Mouse (Mus musculus): ENCODE data around the gene Sppl2b. TPM values are rescaled to one million over a fixed set of nuclear protein-coding genes. Genes with fewer than 3 reads are reported as not detected.

The Sppl2b gene
- polyA plus RNA-seq, 1 experiment, result 72.2 TPM

GRCm38 (mm10) chr10:80845055-80845693 is 9.9 kb upstream of the Sppl2b start:
- no peak for DNase-seq (ENCODE audit: extremely low spot score in 1 of 2, low spot score in 1 of 2)

DNA sequence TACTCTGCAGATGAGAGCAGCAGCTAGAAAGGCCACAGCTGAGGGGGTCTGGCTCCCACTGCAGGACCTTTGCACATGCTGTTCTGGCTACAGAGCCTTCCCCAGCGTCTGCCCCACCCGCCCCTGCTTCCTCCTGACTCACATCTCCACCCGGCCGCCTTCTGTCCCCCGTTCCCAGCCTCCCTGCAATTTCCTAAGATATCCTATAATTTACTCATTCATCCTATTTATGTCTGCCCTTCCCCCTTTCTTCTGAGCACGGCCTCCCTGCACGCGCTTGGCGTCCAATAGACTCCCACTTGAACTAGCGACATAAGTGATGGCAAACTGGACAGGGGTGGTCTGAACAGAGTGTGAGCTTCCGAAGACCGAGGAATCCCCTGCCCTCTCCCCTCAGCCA is 9.3 kb upstream of the Sppl2b start:
- DNase-seq (ENCODE audit: extremely low spot score in 1 of 2, low spot score in 1 of 2), result peak; percentile 55 to 78

GRCm38 (mm10) chr10:80848571-80848970 is 6.5 kb upstream of the Sppl2b start:
- DNase-seq (ENCODE audit: extremely low spot score in 1 of 2, low spot score in 1 of 2), result no peak

- DNase-seq (ENCODE audit: extremely low spot score in 1 of 2, low spot score in 1 of 2), result no peak
These were observed 636 bp downstream of the Sppl2b start for GRCm38 (mm10) chr10:80855749-80856073.

- DNase-seq (ENCODE audit: extremely low spot score in 1 of 2, low spot score in 1 of 2), result no peak
These were observed 1.2 kb downstream of the Sppl2b start for GRCm38 (mm10) chr10:80856267-80856666.

GRCm38 (mm10) chr10:80856908-80857307 is 1.8 kb downstream of the Sppl2b start:
- no peak for DNase-seq (ENCODE audit: extremely low spot score in 1 of 2, low spot score in 1 of 2)

- peak in 1 of 2 experiments; percentile 41 for DNase-seq (ENCODE audit: extremely low spot score in 1 of 2, low spot score in 1 of 2)
These were observed 2.3 kb downstream of the Sppl2b start for GRCm38 (mm10) chr10:80857386-80857785.

- DNase-seq (ENCODE audit: extremely low spot score in 1 of 2, low spot score in 1 of 2), result no peak
These were observed 2.8 kb downstream of the Sppl2b start for GRCm38 (mm10) chr10:80857848-80858247.

- no peak for DNase-seq (ENCODE audit: extremely low spot score in 1 of 2, low spot score in 1 of 2)
These were observed 3.4 kb downstream of the Sppl2b start for GRCm38 (mm10) chr10:80858350-80858935.

- no peak for DNase-seq (ENCODE audit: extremely low spot score in 1 of 2, low spot score in 1 of 2)
These were observed 7.2 kb downstream of the Sppl2b start for GRCm38 (mm10) chr10:80862305-80862704.

DNA sequence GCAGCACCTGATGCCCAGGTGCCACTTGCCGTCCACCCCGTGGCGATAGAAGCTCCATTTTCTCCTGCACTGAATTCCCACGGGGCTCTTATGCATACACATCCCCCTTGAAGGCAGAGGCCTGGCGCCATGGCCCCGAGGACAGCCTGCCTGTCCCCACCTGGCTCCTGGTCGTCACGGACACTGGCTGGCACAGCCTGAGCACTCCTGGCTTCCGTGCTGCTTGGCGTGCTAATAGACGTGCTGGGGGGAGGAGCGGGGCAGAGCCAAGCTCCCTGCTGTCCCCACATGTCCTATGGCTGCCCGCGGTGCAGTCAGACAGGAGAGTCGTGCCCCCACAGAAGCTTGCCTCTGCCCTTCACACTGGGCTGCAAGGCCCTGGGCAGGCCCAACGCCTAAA is 9.4 kb downstream of the Sppl2b start:
- DNase-seq (ENCODE audit: extremely low spot score in 1 of 2, low spot score in 1 of 2), result no peak

- DNase-seq (ENCODE audit: extremely low spot score in 1 of 2, low spot score in 1 of 2), result no peak
These were observed 15.9 kb downstream of the Sppl2b start for GRCm38 (mm10) chr10:80870993-80871392.

DNA sequence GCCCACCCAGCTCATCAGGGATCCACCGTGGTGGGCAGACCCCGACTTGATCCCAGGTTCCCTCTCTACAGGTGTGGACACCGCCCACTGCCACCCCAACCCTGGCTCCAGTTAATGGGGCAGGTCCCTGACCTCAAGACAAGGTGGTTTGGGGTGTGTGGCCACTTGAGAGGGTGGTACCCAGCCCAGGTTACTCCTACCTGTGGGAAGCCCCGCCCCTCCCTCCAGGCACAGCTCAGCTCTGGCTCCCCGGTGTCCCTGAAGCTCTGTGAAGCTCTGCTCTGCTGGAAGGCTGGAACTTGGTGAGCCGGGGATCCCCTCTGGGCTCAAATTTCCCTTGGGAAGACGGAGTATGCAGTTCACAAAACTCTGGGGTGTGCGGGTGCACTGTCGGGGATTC is 16.5 kb downstream of the Sppl2b start, which contains the start of gene Tmprss9:
Gene Tmprss9, plus strand, starts transcription at position 268 of the 400 bp plus-strand sequence.
- no peak for DNase-seq (ENCODE audit: extremely low spot score in 1 of 2, low spot score in 1 of 2)

DNA sequence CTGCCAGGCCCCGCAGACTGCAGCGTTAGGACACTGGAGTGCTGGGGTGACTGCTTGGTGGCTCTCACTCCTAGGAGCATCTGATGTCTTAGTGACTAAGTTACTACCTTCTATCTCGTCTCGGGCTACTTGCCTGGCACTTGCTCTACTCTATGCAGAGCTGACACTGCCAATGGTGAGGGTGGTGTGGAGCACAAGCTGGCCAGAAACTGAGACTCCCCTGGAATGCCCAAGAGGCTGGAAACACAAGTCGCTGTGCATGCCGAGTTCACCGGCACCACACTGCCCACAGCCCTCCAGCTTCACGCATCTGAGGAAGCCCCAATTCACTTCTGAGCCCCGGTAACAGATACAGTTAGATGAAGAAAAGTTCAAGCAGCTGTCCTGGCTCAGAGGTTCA is 19.0 kb downstream of the Sppl2b start:
- no peak for DNase-seq (ENCODE audit: extremely low spot score in 1 of 2, low spot score in 1 of 2)

- DNase-seq (ENCODE audit: extremely low spot score in 1 of 2, low spot score in 1 of 2), result peak in 1 of 2 experiments; percentile 83
These were observed 21.0 kb downstream of the Sppl2b start for GRCm38 (mm10) chr10:80876028-80876427.

GRCm38 (mm10) chr10:80876594-80876993 is 21.5 kb downstream of the Sppl2b start:
- no peak for DNase-seq (ENCODE audit: extremely low spot score in 1 of 2, low spot score in 1 of 2)

DNA sequence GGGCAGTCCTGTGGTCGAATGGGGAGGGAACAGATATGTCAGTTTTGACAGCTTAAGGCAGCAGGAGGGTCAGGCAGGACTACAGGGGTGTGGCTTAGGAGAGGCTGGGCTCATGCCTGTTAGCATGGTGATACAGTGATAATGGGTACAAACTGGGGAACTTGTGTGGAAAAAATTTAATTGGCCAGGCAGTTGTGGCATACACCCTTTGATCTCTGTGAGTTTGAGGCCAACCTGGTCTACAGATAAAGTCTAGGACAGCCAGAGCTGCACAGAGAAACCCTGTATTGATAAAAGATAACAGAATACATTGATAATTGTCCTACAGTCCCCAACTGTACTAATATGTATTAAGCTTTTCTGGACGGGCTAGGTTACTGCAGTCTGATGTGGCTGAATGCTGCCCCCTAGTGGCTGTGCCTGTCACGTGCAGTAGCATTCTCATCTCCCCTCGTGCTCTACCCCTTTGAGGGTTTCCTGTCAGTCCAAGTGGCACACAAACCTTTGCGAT is 25.1 kb downstream of the Sppl2b start:
- peak in 1 of 2 experiments; percentile 75 for DNase-seq (ENCODE audit: extremely low spot score in 1 of 2, low spot score in 1 of 2)

DNA sequence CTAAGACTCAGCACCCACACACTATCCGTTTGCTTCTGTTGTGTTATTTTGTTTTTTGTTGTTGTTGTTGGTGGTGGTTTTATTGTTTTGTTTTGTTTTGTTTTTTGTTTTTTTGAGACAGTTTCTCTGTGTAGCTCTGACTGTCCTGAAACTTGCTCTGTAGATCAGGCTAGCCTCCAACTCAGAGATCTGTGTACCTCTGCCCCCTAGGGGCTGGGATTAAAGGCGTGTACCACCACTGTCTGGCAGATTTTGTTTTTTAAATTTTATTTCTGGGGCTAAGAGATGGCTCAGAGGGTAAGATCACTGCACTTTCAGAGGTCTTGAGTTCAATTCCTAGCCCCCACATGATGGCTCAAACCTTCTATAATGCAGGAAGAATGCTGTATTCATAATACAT is 25.8 kb downstream of the Sppl2b start:
- no peak for DNase-seq (ENCODE audit: extremely low spot score in 1 of 2, low spot score in 1 of 2)

DNA sequence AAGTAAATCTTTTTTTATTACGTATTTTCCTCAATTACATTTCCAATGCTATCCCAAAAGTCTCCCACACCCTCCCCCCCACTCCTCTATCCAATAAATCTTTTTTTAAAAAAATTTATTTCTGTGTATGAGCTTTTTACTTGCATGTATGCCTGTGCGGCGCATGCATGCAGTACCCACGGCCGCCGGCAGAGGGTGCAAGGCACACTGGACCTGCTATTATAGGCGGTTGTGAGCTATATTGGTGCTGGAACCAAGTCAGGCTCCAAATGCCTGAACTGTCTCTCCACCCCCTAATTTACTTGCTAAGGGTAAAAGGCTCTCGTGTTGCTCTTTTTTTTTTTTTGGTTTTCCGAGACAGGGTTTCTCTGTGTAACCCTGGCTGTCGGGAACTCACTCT is 26.2 kb downstream of the Sppl2b start:
- DNase-seq (ENCODE audit: extremely low spot score in 1 of 2, low spot score in 1 of 2), result peak in 1 of 2 experiments; percentile 75

- DNase-seq (ENCODE audit: extremely low spot score in 1 of 2, low spot score in 1 of 2), result no peak
These were observed 32.1 kb downstream of the Sppl2b start for GRCm38 (mm10) chr10:80887181-80887580.

- DNase-seq (ENCODE audit: extremely low spot score in 1 of 2, low spot score in 1 of 2), result no peak
These were observed 40.0 kb downstream of the Sppl2b start for GRCm38 (mm10) chr10:80895100-80895499.

- no peak for DNase-seq (ENCODE audit: extremely low spot score in 1 of 2, low spot score in 1 of 2)
These were observed 40.6 kb downstream of the Sppl2b start for GRCm38 (mm10) chr10:80895697-80896096.

All from frontal cortex, adult 2 months (tissue).